Mouse (Mus musculus) adrenal gland, postnatal 14 days (tissue): Measurements from ENCODE around the gene Ogdhl. TPM values are rescaled to one million over a fixed set of nuclear protein-coding genes. Genes with fewer than 3 reads are reported as not detected.

Source experiments
- DNase-seq: peaks from one replicate; pipeline ENCODE4 v3.0.0; 2021; ENCODE audit warnings: mixed read lengths
- total RNA-seq: library from RNA; stranded (reverse); gene quantifications from 2 replicates; pipeline ENCODE4 v1.2.3, GENCODE M21; 2021

Ogdhl gene
- total RNA-seq, 1 experiment from 2014 or later, result 8.0 TPM

DNA sequence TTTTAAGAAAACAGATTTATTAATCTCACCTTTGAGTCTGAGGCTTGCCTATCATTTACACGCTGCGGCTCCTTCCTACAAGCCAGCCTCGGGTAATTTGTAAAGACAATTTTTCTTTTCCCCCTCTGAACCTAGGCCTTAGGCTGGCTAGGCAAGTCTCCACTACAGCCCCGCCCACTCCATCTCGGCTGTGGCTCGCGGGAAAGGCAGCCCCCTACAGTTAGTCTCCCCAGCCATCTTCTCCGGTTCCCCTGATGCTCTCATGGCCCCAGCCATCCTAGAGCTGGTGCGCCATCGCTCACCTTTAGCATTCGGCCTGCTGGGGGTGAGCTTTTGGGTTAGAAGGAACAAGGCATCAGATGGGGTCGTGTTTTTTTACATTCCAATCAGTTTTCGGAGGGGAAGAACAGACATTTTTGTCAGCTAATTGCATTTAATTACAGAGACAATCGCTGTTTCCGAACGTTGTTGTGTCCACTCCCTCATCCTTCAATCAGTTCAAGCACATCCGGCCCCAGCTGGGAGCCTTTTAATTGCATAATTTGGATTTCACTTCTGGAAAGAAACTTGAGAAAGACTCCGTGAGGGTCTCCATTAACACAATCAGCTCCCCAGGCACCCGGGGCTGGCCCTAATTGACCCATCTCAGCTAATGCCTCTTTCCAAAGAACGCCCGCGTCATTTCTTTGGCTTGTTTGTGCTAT, 57.7 kb downstream of the Ogdhl start:
- DNase-seq, result no peak

GRCm38 (mm10) chr14:32380099-32380480, 58.3 kb downstream of the Ogdhl start:
- no peak for DNase-seq

- DNase-seq, result no peak
These were observed 59.2 kb downstream of the Ogdhl start for GRCm38 (mm10) chr14:32381066-32381465.

DNA sequence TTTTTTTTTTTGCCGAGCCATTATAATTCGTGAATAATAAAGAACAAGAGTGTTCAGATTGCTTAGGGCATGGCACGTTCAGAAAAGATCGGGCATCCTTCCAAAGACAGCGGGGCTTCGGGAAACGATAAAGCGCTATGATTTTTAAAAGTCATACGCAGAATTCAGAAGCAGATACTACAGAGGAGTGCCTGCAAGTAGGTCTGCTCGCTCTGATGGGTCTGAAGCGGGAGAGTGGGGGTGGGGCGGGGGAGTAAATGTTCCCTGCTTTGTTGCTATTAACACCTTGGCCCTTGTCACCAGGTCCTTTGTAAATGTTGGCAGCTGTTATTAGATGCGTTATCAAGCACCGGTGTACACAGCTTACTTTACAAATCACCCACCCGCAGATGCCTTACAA, 59.8 kb downstream of the Ogdhl start:
- DNase-seq, result no peak

DNA sequence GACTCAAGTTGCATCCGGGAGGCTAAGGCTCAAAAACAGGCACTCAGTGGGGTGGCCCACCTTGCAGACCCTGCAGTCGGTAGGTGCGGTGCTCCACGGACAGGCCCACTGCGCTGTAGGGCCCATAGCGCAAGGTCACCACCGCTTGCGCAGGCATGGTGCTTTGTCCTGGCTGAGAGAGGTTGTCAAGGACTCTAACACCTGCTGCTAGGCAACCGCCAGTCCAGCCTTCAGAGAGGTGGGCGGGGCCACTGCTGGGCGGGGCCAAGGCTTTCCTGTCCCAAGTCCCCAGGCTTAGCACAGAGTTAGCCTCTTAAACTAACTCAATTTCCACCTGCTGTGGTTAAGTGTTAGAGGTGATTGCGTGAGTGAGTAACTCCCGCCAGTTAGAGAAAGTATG, 66.4 kb downstream of the Ogdhl start, which contains the start of gene 1700024G13Rik:
Gene 1700024G13Rik (minus strand): TSS at position 196 of the 400 bp plus-strand sequence.
- peak; percentile 88 for DNase-seq

Other genes with a start within 250 kb of the Ogdhl start
- 52.9 and 58.8 TPM in 2 replicates for gene Oxnad1, start 236.6 kb upstream of the Ogdhl start, total RNA-seq
- gene Dph3, start 236.3 kb upstream of the Ogdhl start, total RNA-seq, result 58.8 and 61.9 TPM in 2 replicates
- gene Msmb, start 180.0 kb upstream of the Ogdhl start, total RNA-seq, result not detected in 2 replicates
- 175 and 198 TPM in 2 replicates for gene Ncoa4, start 162.2 kb upstream of the Ogdhl start, total RNA-seq
- gene Timm23, start 120.1 kb upstream of the Ogdhl start, total RNA-seq, result 260 and 274 TPM in 2 replicates
- gene Parg, start 120.1 kb upstream of the Ogdhl start, total RNA-seq, result 54.4 and 59.0 TPM in 2 replicates
- gene 1700024G13Rik, start 66.4 kb downstream of the Ogdhl start, total RNA-seq, result not detected in 2 replicates
- not detected in 2 replicates for gene Slc18a3, start 142.8 kb downstream of the Ogdhl start, total RNA-seq
- gene Chat, start 144.0 kb downstream of the Ogdhl start, total RNA-seq, result not detected in 2 replicates
- 12.0 and 13.4 TPM in 2 replicates for gene Ercc6, start 191.5 kb downstream of the Ogdhl start, total RNA-seq